Mouse (Mus musculus): ENCODE measurements around the gene Insr.
"Not testable (repeated sequence)": the region's sequence is repeated elsewhere in the genome, so short reads cannot be mapped to it uniquely, and the experiment has no call there.

Gene Insr

DNA sequence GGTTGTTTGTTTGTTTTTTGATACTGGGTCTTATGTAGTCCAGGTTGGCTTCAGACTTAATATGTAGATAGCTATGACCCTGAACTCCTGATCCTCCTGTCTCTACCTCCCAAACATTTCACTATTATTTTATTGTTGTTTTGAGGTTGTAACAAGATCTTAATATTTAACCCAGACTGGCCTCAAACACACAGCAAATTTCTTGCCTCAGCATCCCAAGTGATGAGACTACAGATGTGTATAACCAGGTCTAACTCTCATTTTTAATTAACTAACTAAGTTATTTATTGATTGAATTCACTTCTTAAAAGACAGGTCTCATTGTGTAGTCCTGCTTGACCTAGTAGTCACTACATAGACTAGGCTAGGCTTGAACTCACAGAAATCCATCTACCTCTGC lies 88.4 kb downstream of the Insr start:
- DNase-seq (ENCODE audit: low spot score): no peak

DNA sequence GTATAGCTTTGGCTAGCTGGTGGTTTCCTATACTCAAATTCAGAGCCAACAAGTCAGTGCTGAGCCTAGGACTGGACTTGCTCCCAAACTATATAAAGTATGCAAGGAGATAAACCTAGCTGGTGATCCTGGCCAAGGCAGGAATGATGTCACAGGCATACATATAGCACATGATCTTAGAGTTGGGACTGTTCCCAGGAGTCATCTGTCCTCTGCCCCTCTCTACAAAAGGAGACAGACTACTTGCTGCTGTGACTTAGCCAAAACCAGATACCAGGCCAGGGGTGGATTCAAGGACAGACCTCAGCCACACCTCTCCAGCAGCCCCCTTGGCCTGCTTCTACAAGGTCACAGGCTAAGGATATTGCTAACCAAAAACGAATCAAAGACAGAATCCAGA lies 92.0 kb downstream of the Insr start:
- DNase-seq (ENCODE audit: low spot score): no peak

DNA sequence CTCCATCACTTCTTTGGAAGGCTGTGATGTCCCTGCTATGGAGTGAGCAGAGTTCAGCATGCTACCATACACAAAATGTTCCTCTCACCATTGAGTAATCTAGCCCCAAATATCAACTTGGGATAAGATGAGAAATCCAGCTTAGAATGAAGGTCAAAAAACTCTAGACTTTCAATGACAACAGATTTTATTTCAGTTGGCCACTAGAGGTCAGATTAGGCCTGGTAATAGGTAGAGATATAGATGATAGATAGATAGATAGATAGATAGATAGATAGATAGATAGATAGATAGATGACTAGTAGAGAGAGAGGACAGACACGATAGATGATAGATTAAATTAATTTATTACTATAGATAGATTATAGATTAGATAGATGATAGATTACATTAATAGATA lies 99.5 kb downstream of the Insr start:
- no peak for DNase-seq (ENCODE audit: low spot score)

DNA sequence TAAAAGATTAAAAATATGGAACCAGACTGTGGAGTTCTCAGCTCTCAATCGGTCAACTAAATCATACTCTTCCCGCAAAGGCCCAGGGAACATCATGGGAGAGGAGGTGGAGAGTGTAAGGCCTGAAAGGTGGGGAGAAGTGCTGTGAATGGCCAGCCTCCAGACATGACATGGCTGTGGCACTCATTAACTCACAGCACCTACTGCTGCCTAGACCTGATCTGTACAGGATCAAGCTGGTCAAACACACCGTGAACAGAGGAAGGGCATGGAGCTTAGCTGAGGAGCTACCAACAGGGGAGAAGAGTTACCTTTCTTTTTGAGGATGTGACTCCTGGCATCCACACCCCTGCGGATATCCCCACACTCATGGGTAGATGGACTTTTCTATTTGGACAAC lies 102.0 kb downstream of the Insr start:
- DNase-seq (ENCODE audit: low spot score): no peak

DNA sequence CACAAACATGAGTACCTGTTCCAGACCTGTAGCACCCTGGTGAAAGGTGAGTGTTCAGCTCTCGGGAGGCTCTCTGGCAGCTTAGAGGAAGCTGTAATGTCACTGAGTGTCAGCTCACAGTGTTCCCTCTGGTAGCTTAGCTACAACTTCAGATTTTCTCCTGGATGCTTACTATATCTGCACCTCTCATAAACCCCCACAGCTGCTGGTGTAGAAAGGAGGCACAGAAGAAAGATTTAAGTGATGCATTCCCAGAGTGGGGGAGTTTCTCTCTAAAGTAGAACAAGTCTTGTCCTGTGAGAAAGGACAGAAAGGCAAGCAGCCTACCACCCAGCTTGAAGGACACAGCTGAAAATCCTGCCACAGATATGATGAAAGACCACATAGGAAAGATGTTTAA lies 107.2 kb downstream of the Insr start:
- DNase-seq (ENCODE audit: low spot score): no peak

DNA sequence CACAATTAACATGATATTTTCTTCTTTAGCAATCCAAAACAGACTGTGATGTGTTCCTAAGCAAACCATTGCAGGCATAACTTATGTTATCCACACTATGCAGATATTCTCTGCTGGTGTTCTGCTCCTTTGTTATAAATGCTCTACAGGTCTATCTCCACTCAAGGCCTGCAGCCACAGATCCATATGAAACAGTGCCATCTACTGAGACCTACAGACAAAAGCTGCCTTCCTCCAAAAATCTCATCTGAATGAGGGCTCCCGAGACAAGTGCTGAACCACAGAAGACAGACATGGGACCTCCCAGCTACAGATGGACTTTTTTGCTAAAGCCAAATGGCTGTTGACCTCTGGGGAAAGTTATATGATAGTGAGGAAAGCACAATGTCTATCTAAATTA lies 132.9 kb downstream of the Insr start:
- no peak for DNase-seq (ENCODE audit: low spot score)

DNA sequence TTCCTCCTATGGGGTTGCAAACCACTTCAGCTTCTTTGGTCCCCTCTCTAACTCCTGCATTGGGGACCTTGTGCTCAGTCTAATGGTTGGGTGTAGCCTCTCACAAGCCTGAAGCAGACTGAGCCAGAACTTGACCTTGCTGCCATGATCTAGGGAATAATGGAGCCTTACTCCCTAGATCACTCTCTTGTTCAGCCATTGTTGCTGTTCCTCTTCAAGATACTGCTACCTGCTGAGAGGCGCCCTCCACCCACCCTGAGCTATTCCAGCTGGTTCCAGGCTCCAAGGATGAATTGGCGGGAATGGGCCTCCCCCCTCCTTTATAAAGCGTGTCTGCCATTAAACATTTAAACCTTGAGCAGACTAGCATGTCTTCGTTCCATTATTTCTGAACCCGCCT lies 179.0 kb downstream of the Insr start:
- not testable (repeated sequence) for DNase-seq (ENCODE audit: low spot score)

Data from testis, postnatal 14 days (tissue).